Mouse (Mus musculus): Measurements from ENCODE around the gene Cers6. TPM values are rescaled to one million over a fixed set of nuclear protein-coding genes. Genes with fewer than 3 reads are reported as not detected.

Cers6 gene
- polyA plus RNA-seq, 2 experiments = 2.0 to 6.7 TPM

GRCm38 (mm10) chr2:68989117-68989516, 127.9 kb downstream of the Cers6 start:
- 74% methylated on average over 6 of the region's 6 CpGs for WGBS (ENCODE audit: insufficient replicate concordance)
- Histone ChIP-seq H3K4me1 (replicated peaks; ENCODE audit: control insufficient read depth in 2 of 2, insufficient read depth in 2 of 2, low read length in 1 of 2) (no peaks in the 10 kb centered on the region; a peak in 1 of 4 replicates), H3K4me3 (ENCODE audit: insufficient read depth in 1 of 2, low read depth in 2 of 2, low read length in 2 of 2) (no peak overlapping the region), H3K36me3 (replicated peaks; ENCODE audit: control insufficient read depth, insufficient read depth, low read depth) (no peaks in the 10 kb centered on the region), H3K9me3 (ENCODE audit: control insufficient read depth, low read length) (no peaks in the 10 kb centered on the region), H3K27me3 (ENCODE audit: control insufficient read depth, insufficient read depth, low read length) (no peaks in the 10 kb centered on the region), H3K27ac (no peak overlapping the region), H3K4me2 (ENCODE audit: low read depth) (no peak overlapping the region), H3K9ac (replicated peaks) (no peak overlapping the region)
- TF ChIP-seq CTCF (IDR thresholded peaks at IDR 0.05; ENCODE audit: low read depth) (no peak), EP300 (IDR thresholded peaks at IDR 0.05; ENCODE audit: low read depth) (no peak)
- ATAC-seq (ENCODE audit: insufficient read depth) (no peak), DNase-seq (ENCODE audit: low read depth in 3 of 3, low spot score in 3 of 3) (no peak)

GRCm38 (mm10) chr2:68992629-68993028, 131.4 kb downstream of the Cers6 start:
- Histone ChIP-seq H3K4me3 (ENCODE audit: insufficient read depth in 1 of 2, low read depth in 2 of 2, low read length in 2 of 2) (no peak overlapping the region), H3K9ac (replicated peaks) (no peak overlapping the region), H3K27me3 (ENCODE audit: control insufficient read depth, insufficient read depth, low read length) (no peaks in the 10 kb centered on the region), H3K27ac (no peak overlapping the region), H3K36me3 (replicated peaks; ENCODE audit: control insufficient read depth, insufficient read depth, low read depth) (no peaks in the 10 kb centered on the region), H3K4me1 (replicated peaks; ENCODE audit: control insufficient read depth in 2 of 2, insufficient read depth in 2 of 2, low read length in 1 of 2) (no peaks in the 10 kb centered on the region; a peak in 1 of 4 replicates), H3K4me2 (ENCODE audit: low read depth) (no peak overlapping the region), H3K9me3 (ENCODE audit: control insufficient read depth, low read length) (no peaks in the 10 kb centered on the region)
- TF ChIP-seq CTCF (IDR thresholded peaks at IDR 0.05; ENCODE audit: low read depth) (no peak), EP300 (IDR thresholded peaks at IDR 0.05; ENCODE audit: low read depth) (no peak)
- 45% methylated on average over 5 of the region's 5 CpGs for WGBS (ENCODE audit: insufficient replicate concordance)
- ATAC-seq (ENCODE audit: insufficient read depth) = no peak
- DNase-seq (ENCODE audit: low read depth in 3 of 3, low spot score in 3 of 3) = no peak

DNA sequence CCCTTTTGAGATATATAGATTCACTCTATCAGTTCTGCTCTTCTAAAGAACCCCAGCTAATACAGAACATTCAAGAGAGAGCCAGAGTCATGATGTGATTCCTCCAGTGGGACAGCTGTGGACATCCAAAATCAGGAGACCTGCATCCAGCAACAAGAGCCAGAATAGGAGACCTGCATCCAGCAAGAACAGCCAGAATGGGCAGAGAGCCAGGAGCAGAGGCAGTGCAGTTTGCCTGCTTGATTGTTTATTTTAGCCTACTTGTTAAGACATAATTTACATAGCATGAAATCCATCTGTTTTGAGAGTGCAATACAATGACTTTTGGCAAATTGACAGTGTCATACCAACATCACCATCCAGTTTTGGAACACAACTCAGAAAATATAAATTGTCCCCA, 133.2 kb downstream of the Cers6 start:
- Histone ChIP-seq H3K4me3 (ENCODE audit: insufficient read depth in 1 of 2, low read depth in 2 of 2, low read length in 2 of 2) (no peak overlapping the region), H3K9me3 (ENCODE audit: control insufficient read depth, low read length) (no peaks in the 10 kb centered on the region), H3K4me1 (replicated peaks; ENCODE audit: control insufficient read depth in 2 of 2, insufficient read depth in 2 of 2, low read length in 1 of 2) (no peaks in the 10 kb centered on the region; a peak in 1 of 4 replicates), H3K27me3 (ENCODE audit: control insufficient read depth, insufficient read depth, low read length) (no peaks in the 10 kb centered on the region), H3K36me3 (replicated peaks; ENCODE audit: control insufficient read depth, insufficient read depth, low read depth) (no peaks in the 10 kb centered on the region), H3K9ac (replicated peaks) (no peak overlapping the region), H3K4me2 (ENCODE audit: low read depth) (no peak overlapping the region), H3K27ac (no peak overlapping the region)
- TF ChIP-seq EP300 (IDR thresholded peaks at IDR 0.05; ENCODE audit: low read depth) (no peak), CTCF (IDR thresholded peaks at IDR 0.05; ENCODE audit: low read depth) (no peak)
- DNase-seq (ENCODE audit: low read depth in 3 of 3, low spot score in 3 of 3) (no peak), ATAC-seq (ENCODE audit: insufficient read depth) (no peak)

- DNase-seq (ENCODE audit: low read depth in 3 of 3, low spot score in 3 of 3) (no peak), ATAC-seq (ENCODE audit: insufficient read depth) (no peak)
- Histone ChIP-seq H3K27ac (no peak overlapping the region), H3K9ac (replicated peaks) (no peak overlapping the region), H3K4me3 (ENCODE audit: insufficient read depth in 1 of 2, low read depth in 2 of 2, low read length in 2 of 2) (no peak overlapping the region), H3K9me3 (ENCODE audit: control insufficient read depth, low read length) (no peaks in the 10 kb centered on the region), H3K4me1 (replicated peaks; ENCODE audit: control insufficient read depth in 2 of 2, insufficient read depth in 2 of 2, low read length in 1 of 2) (no peaks in the 10 kb centered on the region; a peak in 1 of 4 replicates), H3K36me3 (replicated peaks; ENCODE audit: control insufficient read depth, insufficient read depth, low read depth) (no peaks in the 10 kb centered on the region), H3K4me2 (ENCODE audit: low read depth) (no peak overlapping the region), H3K27me3 (ENCODE audit: control insufficient read depth, insufficient read depth, low read length) (no peaks in the 10 kb centered on the region)
- TF ChIP-seq EP300 (IDR thresholded peaks at IDR 0.05; ENCODE audit: low read depth) = no peak
- TF ChIP-seq CTCF (IDR thresholded peaks at IDR 0.05; ENCODE audit: low read depth) = no peak
Observed at GRCm38 (mm10) chr2:68995723-68996122, 134.5 kb downstream of the Cers6 start.

GRCm38 (mm10) chr2:68996268-68996667, 135.0 kb downstream of the Cers6 start:
- ATAC-seq (ENCODE audit: insufficient read depth) (no peak), DNase-seq (ENCODE audit: low read depth in 3 of 3, low spot score in 3 of 3) (no peak)
- H3K36me3 ChIP-seq (replicated peaks; ENCODE audit: control insufficient read depth, insufficient read depth, low read depth) = no peaks in the 10 kb centered on the region
- 62% methylated on average over 1 of the region's 1 CpGs for WGBS (ENCODE audit: insufficient replicate concordance)
- no peak overlapping the region for H3K4me2 ChIP-seq (ENCODE audit: low read depth)
- TF ChIP-seq EP300 (IDR thresholded peaks at IDR 0.05; ENCODE audit: low read depth) (no peak), CTCF (IDR thresholded peaks at IDR 0.05; ENCODE audit: low read depth) (no peak)
- H3K4me1 ChIP-seq (replicated peaks; ENCODE audit: control insufficient read depth in 2 of 2, insufficient read depth in 2 of 2, low read length in 1 of 2) = no peaks in the 10 kb centered on the region; a peak in 1 of 4 replicates
- H3K9ac ChIP-seq (replicated peaks) = no peak overlapping the region
- no peaks in the 10 kb centered on the region for H3K27me3 ChIP-seq (ENCODE audit: control insufficient read depth, insufficient read depth, low read length)
- no peak overlapping the region for H3K4me3 ChIP-seq (ENCODE audit: insufficient read depth in 1 of 2, low read depth in 2 of 2, low read length in 2 of 2)
- H3K9me3 ChIP-seq (ENCODE audit: control insufficient read depth, low read length) = no peaks in the 10 kb centered on the region
- no peak overlapping the region for H3K27ac ChIP-seq

All from liver, embryonic 14.5 days (tissue).